Mouse (Mus musculus) ES-E14 (cell line): ENCODE results near the gene Abca4.

ENCODE experiments used
- MAFK ChIP-seq: IDR thresholded peaks from 2 replicates; pipeline ENCODE4 v1.6.1; 2014; ENCODE audit warnings: mild to moderate bottlenecking, low read depth, low read length, inconsistent platforms; ENCODE audit not compliant: insufficient read depth
- ZNF384 ChIP-seq: IDR thresholded peaks from 2 replicates; pipeline ENCODE4 v1.6.1; 2012; ENCODE audit warnings: low read depth, low read length, inconsistent platforms

DNA sequence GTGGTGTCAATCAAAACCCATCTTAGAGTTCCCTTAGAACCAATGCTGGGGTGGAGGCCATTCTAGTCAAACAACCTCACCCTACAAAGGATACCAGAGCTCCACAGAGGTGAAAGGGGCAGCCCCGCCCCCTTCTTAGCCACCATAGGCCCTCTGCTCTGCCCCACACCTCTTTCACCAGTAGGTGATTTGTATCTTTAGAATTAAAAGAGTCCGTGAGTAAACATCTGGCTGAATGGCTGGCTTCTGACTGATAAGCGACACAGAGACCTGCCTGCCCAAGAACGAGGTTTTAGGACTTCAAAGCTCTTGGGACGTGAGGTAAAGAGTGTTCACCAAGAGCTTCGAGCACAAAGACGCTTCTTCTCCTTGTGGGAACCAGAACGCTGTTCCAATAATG lies 62.7 kb downstream of the Abca4 start:
- TF ChIP-seq MAFK (no peak), ZNF384 (no peak)
